Mouse (Mus musculus): ENCODE data around the gene Angpt4. TPM values are rescaled to one million over a fixed set of nuclear protein-coding genes. Genes with fewer than 3 reads are reported as not detected.

Gene Angpt4
- polyA plus RNA-seq, 1 experiment from 2014 or later: 0.62 TPM

DNA sequence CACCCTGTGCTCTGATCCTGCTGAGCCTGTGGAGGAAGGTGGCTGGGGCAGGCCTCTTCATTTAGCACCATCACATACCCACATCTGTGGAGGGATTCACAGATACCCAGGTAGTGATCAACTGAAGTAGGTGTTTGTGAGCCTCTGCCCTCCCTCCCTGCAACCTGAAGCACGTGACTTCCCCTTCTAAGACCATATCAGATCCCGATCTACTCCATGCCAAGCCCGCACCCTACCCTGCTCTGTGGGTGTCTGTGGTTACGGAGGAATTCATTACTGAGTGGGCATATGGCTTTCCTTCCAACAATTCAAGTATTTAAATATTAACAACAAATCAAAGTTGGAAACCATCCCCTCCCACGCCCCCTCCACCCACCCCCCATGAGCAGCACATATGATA lies 52.3 kb downstream of the Angpt4 start:
- Histone ChIP-seq H3K36me3 (no peaks in the 10 kb centered on the region), H3K27ac (peak overlapping the region; percentile 37; the same call in 1 of the 2 replicates), H3K4me3 (no peak overlapping the region), H3K4me1 (peaks cover 20% of the 10 kb centered on the region), H3K27me3 (no peaks in the 10 kb centered on the region), H3K9me3 (no peaks in the 10 kb centered on the region), H3K4me2 (no peak overlapping the region), H3K9ac (no peak overlapping the region)
- ATAC-seq (ENCODE audit: borderline replicate concordance, extremely low read depth, low FRiP score, low TSS enrichment): no peak
- 74% methylated on average over 5 of the region's 5 CpGs for WGBS

DNA sequence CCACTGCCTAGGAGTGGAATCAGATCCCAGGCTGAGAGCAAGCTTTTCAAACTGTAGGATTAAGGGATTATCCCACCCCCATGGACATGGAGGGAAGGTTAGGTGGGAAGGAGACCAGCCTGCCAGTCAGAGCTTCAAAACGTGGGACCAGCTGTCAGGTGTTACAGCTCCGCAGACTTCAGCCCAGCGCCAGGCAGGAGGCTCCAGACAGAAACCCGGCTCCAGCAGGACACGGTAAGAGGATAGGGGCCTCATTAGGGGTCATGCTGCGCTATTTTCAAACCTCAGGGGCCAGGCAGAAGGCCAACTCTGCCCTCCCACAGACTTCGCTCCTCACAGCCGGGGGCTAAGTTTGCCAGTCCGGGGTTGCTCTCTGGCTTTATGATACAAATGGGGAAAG lies 53.0 kb downstream of the Angpt4 start:
- 30% methylated on average over 9 of the region's 9 CpGs for WGBS
- H3K36me3 ChIP-seq: peaks cover 4% of the 10 kb centered on the region; the same call in 1 of the 2 replicates
- ATAC-seq (ENCODE audit: borderline replicate concordance, extremely low read depth, low FRiP score, low TSS enrichment): no peak
- no peaks in the 10 kb centered on the region for H3K9me3 ChIP-seq
- peaks cover 18% of the 10 kb centered on the region for H3K4me1 ChIP-seq
- H3K9ac ChIP-seq: no peak overlapping the region
- no peak overlapping the region for H3K4me2 ChIP-seq
- no peak overlapping the region for H3K4me3 ChIP-seq
- no peak overlapping the region for H3K27ac ChIP-seq
- no peaks in the 10 kb centered on the region for H3K27me3 ChIP-seq

DNA sequence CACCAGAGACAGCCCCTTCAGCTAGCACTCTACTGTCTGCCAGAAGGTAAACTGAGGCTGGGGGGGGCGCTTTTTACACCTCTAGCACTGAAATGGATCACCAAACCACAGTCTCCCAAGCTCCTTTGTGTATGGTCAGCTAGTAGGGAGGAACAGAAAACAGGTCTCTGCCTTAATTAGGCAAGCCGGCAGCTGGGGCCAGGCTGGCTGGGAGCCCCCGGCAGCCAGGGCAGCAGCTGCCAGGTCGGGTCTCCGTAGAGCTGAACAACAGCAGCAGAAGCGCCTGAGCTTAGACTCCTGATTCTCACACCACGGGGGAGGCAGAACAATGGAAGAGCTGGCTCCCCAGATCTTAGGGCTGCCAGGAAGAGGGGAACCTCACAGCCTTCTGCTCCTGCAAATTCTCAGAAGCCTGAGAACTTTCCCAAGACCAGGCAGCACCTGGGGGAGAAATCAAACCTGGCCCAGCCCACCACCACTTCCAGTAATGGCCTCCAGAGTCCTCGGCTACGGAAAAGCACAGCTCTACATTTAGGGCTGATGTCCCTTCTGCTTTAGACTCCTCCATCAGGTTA lies 56.3 kb downstream of the Angpt4 start:
- H3K36me3 ChIP-seq: peaks cover 18% of the 10 kb centered on the region; the same call in 1 of the 2 replicates
- peaks cover 38% of the 10 kb centered on the region for H3K4me1 ChIP-seq
- H3K27me3 ChIP-seq: no peaks in the 10 kb centered on the region
- no peak overlapping the region for H3K9ac ChIP-seq
- H3K27ac ChIP-seq: no peak overlapping the region
- ATAC-seq (ENCODE audit: borderline replicate concordance, extremely low read depth, low FRiP score, low TSS enrichment): no peak
- 41% methylated on average over 9 of the region's 9 CpGs for WGBS
- H3K4me3 ChIP-seq: no peak overlapping the region
- no peaks in the 10 kb centered on the region for H3K9me3 ChIP-seq
- H3K4me2 ChIP-seq: no peak overlapping the region

DNA sequence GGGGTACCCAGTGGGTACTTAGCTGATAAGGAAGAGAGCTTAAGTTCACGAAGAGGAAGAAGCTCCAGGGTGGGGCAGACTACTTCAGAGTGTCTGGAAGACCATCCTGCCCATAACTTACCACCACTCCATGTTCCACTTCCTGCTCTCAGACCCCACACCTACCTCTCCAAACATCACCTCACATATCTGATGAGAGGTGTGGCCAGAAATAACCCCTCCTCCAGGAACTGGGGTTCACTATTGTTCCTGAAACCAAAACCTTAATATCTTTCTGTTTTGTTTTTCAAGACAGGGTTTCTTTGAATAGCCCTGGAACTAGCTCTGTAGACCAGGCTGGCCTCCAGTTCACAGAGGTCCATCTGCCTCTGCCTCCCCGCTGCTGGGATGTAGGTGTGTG lies 56.8 kb downstream of the Angpt4 start:
- Histone ChIP-seq H3K4me3 (no peak overlapping the region), H3K9me3 (no peaks in the 10 kb centered on the region), H3K27me3 (no peaks in the 10 kb centered on the region), H3K9ac (no peak overlapping the region), H3K27ac (no peak overlapping the region), H3K4me1 (peaks cover 39% of the 10 kb centered on the region), H3K4me2 (no peak overlapping the region), H3K36me3 (peaks cover 18% of the 10 kb centered on the region; the same call in 1 of the 2 replicates)
- 68% methylated on average over 2 of the region's 2 CpGs for WGBS
- no peak for ATAC-seq (ENCODE audit: borderline replicate concordance, extremely low read depth, low FRiP score, low TSS enrichment)

DNA sequence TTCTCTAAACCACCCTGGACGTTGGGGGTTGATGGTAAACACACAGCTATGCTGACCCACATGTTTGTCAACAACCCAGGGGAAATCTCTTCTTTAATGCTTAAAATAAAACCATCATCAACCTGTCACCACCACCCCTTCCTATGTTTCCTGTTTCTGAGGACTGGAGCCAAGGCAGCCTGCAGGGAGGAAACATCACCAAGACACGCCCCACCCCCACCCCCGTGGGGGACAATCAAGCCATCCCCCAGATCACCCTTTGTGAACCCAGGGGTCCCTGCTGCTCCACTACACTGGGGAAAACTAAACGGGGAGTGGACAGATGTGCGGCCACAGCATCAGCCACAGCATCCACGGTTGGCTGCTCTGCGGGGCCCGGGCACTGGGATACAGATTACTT lies 57.4 kb downstream of the Angpt4 start:
- ATAC-seq (ENCODE audit: borderline replicate concordance, extremely low read depth, low FRiP score, low TSS enrichment): no peak
- H3K9me3 ChIP-seq: no peaks in the 10 kb centered on the region
- no peak overlapping the region for H3K9ac ChIP-seq
- H3K4me2 ChIP-seq: no peak overlapping the region
- peaks cover 18% of the 10 kb centered on the region; the same call in 1 of the 2 replicates for H3K36me3 ChIP-seq
- H3K27me3 ChIP-seq: no peaks in the 10 kb centered on the region
- no peak overlapping the region for H3K4me3 ChIP-seq
- H3K27ac ChIP-seq: no peak overlapping the region
- WGBS: 76% methylated on average over 8 of the region's 8 CpGs
- peaks cover 41% of the 10 kb centered on the region for H3K4me1 ChIP-seq

DNA sequence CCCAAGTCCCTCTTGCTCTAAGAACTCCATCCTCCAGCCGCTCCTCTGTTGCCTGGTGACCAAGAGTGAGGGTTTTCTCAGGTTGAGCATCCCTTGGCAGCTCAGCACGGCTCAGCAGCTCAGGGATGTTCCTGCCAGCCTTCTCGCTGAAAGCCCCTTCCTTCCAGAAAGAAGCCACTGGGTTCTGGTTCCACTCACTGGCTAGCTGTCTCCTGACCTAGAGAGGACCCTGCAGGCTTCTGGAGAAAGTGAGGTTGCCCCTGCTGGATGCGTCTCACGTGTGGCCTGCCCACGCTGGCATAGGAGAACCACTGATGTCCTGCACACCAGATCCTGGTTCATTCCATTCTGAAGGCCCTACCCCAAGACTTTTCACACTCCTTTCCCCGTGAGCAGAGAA lies 58.0 kb downstream of the Angpt4 start:
- H3K4me3 ChIP-seq: no peak overlapping the region
- no peak for ATAC-seq (ENCODE audit: borderline replicate concordance, extremely low read depth, low FRiP score, low TSS enrichment)
- peaks cover 18% of the 10 kb centered on the region; the same call in 1 of the 2 replicates for H3K36me3 ChIP-seq
- no peak overlapping the region for H3K27ac ChIP-seq
- H3K9me3 ChIP-seq: no peaks in the 10 kb centered on the region
- no peak overlapping the region for H3K4me2 ChIP-seq
- H3K27me3 ChIP-seq: no peaks in the 10 kb centered on the region
- WGBS: 83% methylated on average over 7 of the region's 7 CpGs
- no peak overlapping the region for H3K9ac ChIP-seq
- peaks cover 44% of the 10 kb centered on the region for H3K4me1 ChIP-seq

DNA sequence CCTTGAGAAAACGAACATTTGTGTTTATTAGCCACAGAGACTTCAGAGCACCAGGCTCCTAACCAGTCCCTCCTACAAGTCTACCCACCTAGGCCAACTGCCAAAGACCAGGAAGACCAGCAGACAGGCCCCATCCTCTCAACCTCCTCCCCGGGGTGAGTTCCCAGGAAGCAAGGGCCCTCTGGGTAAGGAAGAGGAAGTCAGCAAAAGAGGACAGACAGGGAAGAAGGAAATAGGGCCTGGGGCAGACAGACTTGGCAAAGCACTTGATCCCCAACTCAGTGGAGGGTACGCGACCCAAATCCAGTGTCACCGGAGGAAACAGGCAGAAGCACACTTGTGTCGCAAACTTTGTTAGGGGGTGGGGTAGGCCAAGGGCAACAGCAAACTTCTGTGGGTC lies 58.4 kb downstream of the Angpt4 start:
- no peak for ATAC-seq (ENCODE audit: borderline replicate concordance, extremely low read depth, low FRiP score, low TSS enrichment)
- Histone ChIP-seq H3K9ac (no peak overlapping the region), H3K4me1 (peaks cover 48% of the 10 kb centered on the region), H3K4me3 (no peak overlapping the region), H3K36me3 (peaks cover 18% of the 10 kb centered on the region; the same call in 1 of the 2 replicates), H3K27me3 (no peaks in the 10 kb centered on the region), H3K9me3 (no peaks in the 10 kb centered on the region), H3K4me2 (no peak overlapping the region), H3K27ac (no peak overlapping the region)
- whole genome bisulfite sequencing: 87% methylated on average over 6 of the region's 6 CpGs

DNA sequence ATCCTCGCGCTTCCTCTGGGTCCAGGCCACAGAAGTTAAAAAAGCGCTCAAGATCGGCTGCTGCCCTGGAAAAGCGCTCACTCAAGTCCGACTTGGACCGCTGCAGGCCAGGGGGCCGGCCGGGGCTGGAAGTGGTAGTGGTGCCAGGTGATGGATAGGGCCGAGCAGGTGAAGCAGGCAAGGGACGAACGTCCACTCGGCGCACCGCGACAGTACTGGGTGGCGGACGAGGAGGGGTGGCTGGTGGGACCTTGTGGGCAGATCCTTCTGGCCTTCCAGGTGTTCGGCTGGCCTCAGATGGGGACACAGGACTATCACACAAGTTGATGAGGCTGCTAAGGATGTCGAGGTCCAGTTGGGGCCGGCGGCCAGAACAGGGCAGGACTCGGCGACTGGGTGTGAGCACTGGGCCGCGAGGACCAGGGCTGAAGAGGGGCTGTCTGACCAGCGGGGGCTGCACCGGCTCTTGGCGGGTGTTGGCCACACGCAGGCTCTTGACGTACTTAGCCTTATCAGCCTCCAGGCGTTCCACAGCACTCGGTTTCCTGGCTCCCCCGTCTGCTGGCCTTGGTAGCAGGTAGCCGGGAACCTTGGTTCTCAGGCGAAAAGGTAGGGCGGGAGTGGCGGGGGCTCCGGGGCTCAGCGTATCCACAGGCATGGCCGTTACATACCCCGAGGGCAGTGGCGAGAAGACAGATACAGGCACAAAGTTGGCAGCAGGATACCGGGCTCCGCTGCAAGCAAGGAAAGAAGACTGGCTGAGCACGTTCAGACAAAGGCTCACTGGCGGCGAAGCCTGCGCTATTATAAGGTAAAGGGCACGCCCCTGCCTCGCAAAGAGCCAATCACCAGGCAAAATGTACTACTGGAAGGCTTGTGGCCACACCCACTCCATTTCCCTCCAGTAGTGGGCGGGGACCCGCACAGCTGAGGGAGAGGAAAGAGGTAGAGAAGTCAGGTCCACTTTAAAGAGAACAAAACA lies 59.5 kb downstream of the Angpt4 start:
- 45% methylated on average over 53 of the region's 53 CpGs for WGBS
- peak; percentile 85 for ATAC-seq (ENCODE audit: borderline replicate concordance, extremely low read depth, low FRiP score, low TSS enrichment)
- Histone ChIP-seq H3K27ac (peak overlapping the region; percentile 73), H3K9ac (peak overlapping the region; percentile 30; the same call in 1 of the 2 replicates), H3K4me2 (peak overlapping the region; percentile 64), H3K4me3 (peak overlapping the region; percentile 26), H3K9me3 (no peaks in the 10 kb centered on the region), H3K27me3 (no peaks in the 10 kb centered on the region), H3K4me1 (peaks cover 53% of the 10 kb centered on the region), H3K36me3 (peaks cover 18% of the 10 kb centered on the region; the same call in 1 of the 2 replicates)

DNA sequence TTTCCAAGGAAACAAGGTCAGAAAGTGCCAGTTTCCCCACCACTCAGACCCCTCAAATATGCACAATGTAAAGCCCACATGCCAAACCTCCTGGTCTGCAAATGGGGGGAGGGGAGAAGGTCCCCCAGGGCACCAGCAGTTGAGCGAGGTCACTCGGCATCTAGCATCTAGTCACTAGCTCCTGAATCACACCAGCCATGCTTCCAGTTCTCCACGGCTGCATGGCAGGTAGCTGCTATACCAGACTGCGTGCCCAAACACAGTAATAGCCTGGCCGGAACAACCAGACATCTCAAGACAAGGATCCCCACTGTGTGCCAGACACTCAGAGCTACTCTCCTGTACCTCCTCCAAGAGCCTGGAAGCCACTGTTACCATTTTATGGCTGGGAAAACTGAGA lies 60.7 kb downstream of the Angpt4 start:
- Histone ChIP-seq H3K27me3 (no peaks in the 10 kb centered on the region), H3K36me3 (peaks cover 18% of the 10 kb centered on the region; the same call in 1 of the 2 replicates), H3K4me3 (no peak overlapping the region), H3K4me2 (no peak overlapping the region; the same call in 1 of the 2 replicates), H3K27ac (no peak overlapping the region), H3K9me3 (no peaks in the 10 kb centered on the region), H3K9ac (no peak overlapping the region), H3K4me1 (peaks cover 64% of the 10 kb centered on the region)
- no peak for ATAC-seq (ENCODE audit: borderline replicate concordance, extremely low read depth, low FRiP score, low TSS enrichment)
- 70% methylated on average over 5 of the region's 5 CpGs for WGBS

DNA sequence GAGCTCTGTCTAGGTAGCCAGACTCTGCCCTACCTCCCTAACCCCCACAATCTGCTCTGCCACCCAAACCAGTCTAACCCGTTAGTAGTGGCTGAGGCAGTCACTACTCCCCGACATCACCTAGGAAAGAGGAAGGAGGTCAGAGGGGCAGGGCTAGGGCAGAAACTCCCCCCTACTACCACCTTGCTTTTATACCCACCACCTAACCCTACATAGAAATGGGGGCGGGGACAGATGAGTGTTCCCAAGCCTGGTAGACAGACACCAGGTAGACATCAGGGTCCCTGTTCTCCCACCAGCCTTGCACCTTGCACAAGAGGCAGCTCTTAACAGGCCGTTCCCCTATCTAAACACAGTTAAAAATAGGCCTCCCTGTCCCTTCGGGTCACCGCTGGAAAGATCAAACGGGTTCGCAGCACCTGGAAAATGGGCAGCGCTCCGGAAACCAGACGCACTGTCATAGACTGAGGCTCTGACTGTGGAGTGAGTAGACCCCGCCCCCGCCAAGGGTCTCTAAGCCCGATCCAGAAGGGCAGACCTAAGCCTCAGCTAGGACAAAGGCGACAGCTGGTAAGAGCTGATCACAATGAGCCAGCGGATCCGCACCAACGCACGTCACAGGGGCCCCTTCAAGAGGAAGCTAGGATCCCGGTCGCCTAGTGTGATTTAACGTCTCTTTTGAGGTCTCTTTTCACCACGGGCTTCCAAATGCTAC lies 62.0 kb downstream of the Angpt4 start:
- peaks cover 76% of the 10 kb centered on the region for H3K4me1 ChIP-seq
- peak overlapping the region; percentile 53 for H3K27ac ChIP-seq
- no peak for ATAC-seq (ENCODE audit: borderline replicate concordance, extremely low read depth, low FRiP score, low TSS enrichment)
- peaks cover 18% of the 10 kb centered on the region; the same call in 1 of the 2 replicates for H3K36me3 ChIP-seq
- H3K9me3 ChIP-seq: no peaks in the 10 kb centered on the region
- H3K9ac ChIP-seq: no peak overlapping the region
- peak overlapping the region; percentile 58 for H3K4me2 ChIP-seq
- H3K27me3 ChIP-seq: no peaks in the 10 kb centered on the region
- H3K4me3 ChIP-seq: peak overlapping the region; percentile 35
- WGBS: 26% methylated on average over 23 of the region's 23 CpGs

All from lung, embryonic 15.5 days (tissue).